Mouse (Mus musculus): ENCODE measurements around the gene Dnajc3. TPM values are rescaled to one million over a fixed set of nuclear protein-coding genes. Genes with fewer than 3 reads are reported as not detected.
A peak's percentile ranks its signal among the peaks of the same experiment; 100 is the strongest.

Dnajc3 gene
- polyA plus RNA-seq, 2 experiments: 12.7 to 29.7 TPM

DNA sequence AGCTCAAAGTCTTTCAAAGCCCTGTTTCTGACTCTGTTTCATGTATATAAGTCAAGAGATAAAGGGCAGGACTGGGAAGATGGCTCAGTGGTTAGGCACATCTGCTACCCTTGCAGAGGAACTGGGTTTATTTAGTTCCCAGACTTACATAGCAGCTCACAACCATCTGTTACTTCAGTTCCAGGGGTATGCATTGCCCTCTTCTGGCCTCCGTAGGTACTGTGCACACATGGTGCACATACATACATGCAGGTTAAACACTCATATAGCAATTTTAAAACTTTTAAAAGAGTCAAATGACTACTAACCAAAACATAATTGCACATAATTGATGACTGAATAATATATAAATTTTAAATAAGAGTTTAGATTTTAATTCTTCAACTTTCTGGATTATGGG lies 36.9 kb upstream of the Dnajc3 start:
- no peak overlapping the region for H3K4me2 ChIP-seq (ENCODE audit: low read depth)
- DNase-seq (ENCODE audit: low read depth in 3 of 3, low spot score in 3 of 3) (no peak), ATAC-seq (ENCODE audit: insufficient read depth) (no peak)
- 90% methylated on average over 1 of the region's 1 CpGs for WGBS (ENCODE audit: insufficient replicate concordance)
- H3K27ac ChIP-seq: no peak overlapping the region
- H3K36me3 ChIP-seq (replicated peaks; ENCODE audit: control insufficient read depth, insufficient read depth, low read depth): no peaks in the 10 kb centered on the region
- TF ChIP-seq EP300 (IDR thresholded peaks at IDR 0.05; ENCODE audit: low read depth) (no peak), CTCF (IDR thresholded peaks at IDR 0.05; ENCODE audit: low read depth) (peak; percentile 41; the same call in 1 of the 2 replicates)
- no peaks in the 10 kb centered on the region for H3K4me1 ChIP-seq (replicated peaks; ENCODE audit: control insufficient read depth in 2 of 2, insufficient read depth in 2 of 2, low read length in 1 of 2)
- H3K27me3 ChIP-seq (ENCODE audit: control insufficient read depth, insufficient read depth, low read length): no peaks in the 10 kb centered on the region
- H3K4me3 ChIP-seq (ENCODE audit: insufficient read depth in 1 of 2, low read depth in 2 of 2, low read length in 2 of 2): no peak overlapping the region
- no peaks in the 10 kb centered on the region for H3K9me3 ChIP-seq (ENCODE audit: control insufficient read depth, low read length)
- H3K9ac ChIP-seq (replicated peaks): no peak overlapping the region

DNA sequence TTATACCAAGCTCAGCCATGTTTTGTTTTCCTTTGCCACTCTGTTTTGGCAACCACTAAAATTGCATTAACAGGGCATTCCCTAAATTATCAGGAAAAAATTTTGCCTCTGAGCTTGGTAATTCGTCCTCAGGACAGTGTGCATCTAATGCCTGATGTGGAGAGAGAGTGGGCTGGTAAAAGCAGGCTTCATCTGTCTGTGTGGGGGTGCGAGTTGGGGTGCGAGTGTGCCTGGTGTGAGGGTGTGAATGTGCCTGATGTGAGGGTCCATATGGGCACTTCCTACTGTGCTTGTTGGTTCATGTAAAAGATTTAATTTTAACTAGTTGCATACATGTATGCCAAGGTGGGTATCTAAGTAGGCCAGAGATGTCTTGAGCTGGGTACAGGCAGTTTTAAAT lies 34.4 kb upstream of the Dnajc3 start:
- no peak for TF ChIP-seq CTCF (IDR thresholded peaks at IDR 0.05; ENCODE audit: low read depth)
- ATAC-seq (ENCODE audit: insufficient read depth) (no peak), DNase-seq (ENCODE audit: low read depth in 3 of 3, low spot score in 3 of 3) (no peak)
- Histone ChIP-seq H3K4me1 (replicated peaks; ENCODE audit: control insufficient read depth in 2 of 2, insufficient read depth in 2 of 2, low read length in 1 of 2) (no peaks in the 10 kb centered on the region), H3K9ac (replicated peaks) (no peak overlapping the region), H3K4me2 (ENCODE audit: low read depth) (no peak overlapping the region), H3K27me3 (ENCODE audit: control insufficient read depth, insufficient read depth, low read length) (no peaks in the 10 kb centered on the region), H3K4me3 (ENCODE audit: insufficient read depth in 1 of 2, low read depth in 2 of 2, low read length in 2 of 2) (no peak overlapping the region), H3K9me3 (ENCODE audit: control insufficient read depth, low read length) (no peaks in the 10 kb centered on the region), H3K36me3 (replicated peaks; ENCODE audit: control insufficient read depth, insufficient read depth, low read depth) (no peaks in the 10 kb centered on the region), H3K27ac (no peak overlapping the region)
- 65% methylated on average over 3 of the region's 3 CpGs for WGBS (ENCODE audit: insufficient replicate concordance)

- TF ChIP-seq EP300 (IDR thresholded peaks at IDR 0.05; ENCODE audit: low read depth) (no peak), CTCF (IDR thresholded peaks at IDR 0.05; ENCODE audit: low read depth) (no peak)
- Histone ChIP-seq H3K4me3 (ENCODE audit: insufficient read depth in 1 of 2, low read depth in 2 of 2, low read length in 2 of 2) (no peak overlapping the region), H3K27ac (no peak overlapping the region), H3K9ac (replicated peaks) (no peak overlapping the region), H3K36me3 (replicated peaks; ENCODE audit: control insufficient read depth, insufficient read depth, low read depth) (no peaks in the 10 kb centered on the region), H3K4me2 (ENCODE audit: low read depth) (no peak overlapping the region), H3K9me3 (ENCODE audit: control insufficient read depth, low read length) (no peaks in the 10 kb centered on the region), H3K27me3 (ENCODE audit: control insufficient read depth, insufficient read depth, low read length) (no peaks in the 10 kb centered on the region), H3K4me1 (replicated peaks; ENCODE audit: control insufficient read depth in 2 of 2, insufficient read depth in 2 of 2, low read length in 1 of 2) (no peaks in the 10 kb centered on the region)
- no peak for ATAC-seq (ENCODE audit: insufficient read depth)
- no peak for DNase-seq (ENCODE audit: low read depth in 3 of 3, low spot score in 3 of 3)
- WGBS (ENCODE audit: insufficient replicate concordance): 66% methylated on average over 6 of the region's 6 CpGs
Measured at GRCm38 (mm10) chr14:118903867-118904562, 33.8 kb upstream of the Dnajc3 start.

GRCm38 (mm10) chr14:118907592-118907991 lies 30.2 kb upstream of the Dnajc3 start:
- H3K4me2 ChIP-seq (ENCODE audit: low read depth): no peak overlapping the region
- no peak overlapping the region for H3K9ac ChIP-seq (replicated peaks)
- ATAC-seq (ENCODE audit: insufficient read depth) (no peak), DNase-seq (ENCODE audit: low read depth in 3 of 3, low spot score in 3 of 3) (no peak)
- H3K27me3 ChIP-seq (ENCODE audit: control insufficient read depth, insufficient read depth, low read length): no peaks in the 10 kb centered on the region
- H3K27ac ChIP-seq: no peak overlapping the region
- no peaks in the 10 kb centered on the region for H3K9me3 ChIP-seq (ENCODE audit: control insufficient read depth, low read length)
- no peak for TF ChIP-seq EP300 (IDR thresholded peaks at IDR 0.05; ENCODE audit: low read depth)
- no peak for TF ChIP-seq CTCF (IDR thresholded peaks at IDR 0.05; ENCODE audit: low read depth)
- H3K36me3 ChIP-seq (replicated peaks; ENCODE audit: control insufficient read depth, insufficient read depth, low read depth): no peaks in the 10 kb centered on the region
- peaks cover 0 to 4% of the 10 kb centered on the region in 2 experiments; a peak in 1 of 4 replicates for H3K4me1 ChIP-seq (replicated peaks; ENCODE audit: control insufficient read depth in 2 of 2, insufficient read depth in 2 of 2, low read length in 1 of 2)
- WGBS (ENCODE audit: insufficient replicate concordance): 49% methylated on average over 8 of the region's 8 CpGs
- H3K4me3 ChIP-seq (ENCODE audit: insufficient read depth in 1 of 2, low read depth in 2 of 2, low read length in 2 of 2): no peak overlapping the region

- H3K4me1 ChIP-seq (replicated peaks; ENCODE audit: control insufficient read depth in 2 of 2, insufficient read depth in 2 of 2, low read length in 1 of 2): peaks cover 0 to 8% of the 10 kb centered on the region in 2 experiments; a peak in 2 of 4 replicates
- no peak overlapping the region for H3K27ac ChIP-seq
- DNase-seq (ENCODE audit: low read depth in 3 of 3, low spot score in 3 of 3) (no peak), ATAC-seq (ENCODE audit: insufficient read depth) (no peak)
- peak overlapping the region; percentile 47 for H3K4me2 ChIP-seq (ENCODE audit: low read depth)
- no peak overlapping the region for H3K9ac ChIP-seq (replicated peaks)
- no peaks in the 10 kb centered on the region for H3K27me3 ChIP-seq (ENCODE audit: control insufficient read depth, insufficient read depth, low read length)
- WGBS (ENCODE audit: insufficient replicate concordance): 66% methylated on average over 8 of the region's 8 CpGs
- H3K36me3 ChIP-seq (replicated peaks; ENCODE audit: control insufficient read depth, insufficient read depth, low read depth): no peaks in the 10 kb centered on the region
- TF ChIP-seq EP300 (IDR thresholded peaks at IDR 0.05; ENCODE audit: low read depth) (no peak), CTCF (IDR thresholded peaks at IDR 0.05; ENCODE audit: low read depth) (no peak)
- no peaks in the 10 kb centered on the region for H3K9me3 ChIP-seq (ENCODE audit: control insufficient read depth, low read length)
- H3K4me3 ChIP-seq (ENCODE audit: insufficient read depth in 1 of 2, low read depth in 2 of 2, low read length in 2 of 2): no peak overlapping the region
Measured at GRCm38 (mm10) chr14:118909872-118910271, 27.9 kb upstream of the Dnajc3 start.
